Mouse (Mus musculus): ENCODE measurements around the gene St6gal1. TPM values are rescaled to one million over a fixed set of nuclear protein-coding genes. Genes with fewer than 3 reads are reported as not detected.
A peak's percentile ranks its signal among the peaks of the same experiment; 100 is the strongest.

The St6gal1 gene
- total RNA-seq, 2 experiments from 2014 or later: 1.8 TPM; not detected in 1

DNA sequence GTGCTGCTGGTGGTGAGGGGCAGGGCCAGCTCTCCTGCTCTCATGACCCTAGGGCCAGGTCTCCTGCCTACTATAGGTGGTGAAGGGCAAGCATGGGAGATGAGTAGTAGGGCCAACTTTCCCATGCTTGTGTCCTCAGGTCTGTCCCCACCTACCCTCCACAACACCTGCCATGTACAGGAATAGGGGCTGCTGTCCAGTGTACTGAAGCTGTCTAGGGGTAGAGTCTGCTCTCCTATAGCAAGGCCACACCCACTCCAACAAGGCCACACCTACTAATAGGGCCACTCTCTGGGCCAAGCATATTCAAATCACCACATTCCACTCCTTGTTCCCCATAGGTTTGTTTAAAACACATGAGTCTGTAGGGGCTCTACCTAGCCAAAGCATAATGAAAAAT, 159.8 kb downstream of the St6gal1 start:
- ATAC-seq (replicated peaks; ENCODE audit: poor library complexity, severe bottlenecking): no peak

DNA sequence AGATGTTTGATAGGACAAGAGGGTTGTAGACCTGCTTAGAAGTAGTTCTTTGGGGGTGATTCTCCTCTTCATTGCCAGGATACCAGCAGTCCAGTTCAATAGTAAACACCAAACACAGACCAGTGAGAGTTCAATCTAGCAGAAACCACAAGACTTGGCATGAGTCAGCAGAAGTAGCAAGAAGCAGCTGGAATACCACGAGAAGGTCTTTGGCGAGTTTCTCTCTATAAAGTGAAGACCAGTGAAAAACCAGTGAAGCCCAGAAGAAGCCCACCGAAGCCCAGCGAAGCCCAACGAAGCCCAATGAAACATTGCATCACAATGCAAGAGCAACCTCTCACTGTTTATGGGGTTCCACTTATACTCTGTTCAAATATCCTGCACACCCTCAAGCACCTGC, 173.4 kb downstream of the St6gal1 start:
- ATAC-seq (replicated peaks; ENCODE audit: poor library complexity, severe bottlenecking): no peak

DNA sequence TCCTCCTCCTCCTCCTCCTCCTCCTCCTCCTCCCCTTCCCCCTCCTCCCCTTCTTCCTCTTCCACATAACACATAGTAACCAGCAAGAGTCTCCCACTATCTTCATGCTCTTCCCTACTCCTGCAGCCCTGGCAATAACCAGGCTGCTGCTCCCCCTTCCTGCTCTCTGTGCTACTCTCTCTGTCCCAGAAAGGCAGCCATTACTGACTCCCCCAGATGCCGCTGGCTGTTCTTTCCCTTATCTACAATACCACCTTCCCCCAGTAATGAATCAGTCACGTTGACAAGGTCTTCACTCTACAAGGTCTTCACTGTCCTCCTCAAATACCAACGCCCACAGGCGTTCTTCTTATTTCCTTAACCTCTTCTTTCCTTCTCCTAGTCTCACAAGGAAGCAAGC, 176.9 kb downstream of the St6gal1 start:
- ATAC-seq (replicated peaks; ENCODE audit: poor library complexity, severe bottlenecking): no peak

DNA sequence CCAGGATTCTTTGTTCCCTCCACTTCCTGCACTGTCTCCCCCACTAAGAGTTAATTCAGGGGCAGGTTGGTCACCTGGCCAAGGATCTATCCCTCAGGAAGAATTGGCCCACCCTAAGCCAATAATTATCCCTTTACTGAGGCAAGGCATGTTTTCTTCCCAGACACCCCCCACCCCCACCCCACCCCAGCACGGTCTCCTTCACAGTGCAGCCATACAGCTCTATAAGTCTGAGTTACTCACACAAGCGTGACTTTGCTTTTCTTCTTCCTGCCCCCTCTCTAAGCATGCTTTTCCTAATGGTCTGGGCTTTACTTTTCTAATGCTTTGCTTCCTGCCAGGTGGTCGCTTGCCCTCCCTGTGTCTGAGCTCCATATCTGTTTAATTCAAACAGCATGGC, 177.4 kb downstream of the St6gal1 start:
- no peak for ATAC-seq (replicated peaks; ENCODE audit: poor library complexity, severe bottlenecking)

- peak; percentile 40; the same call in 1 of the 2 replicates for ATAC-seq (replicated peaks; ENCODE audit: poor library complexity, severe bottlenecking)
These were observed 178.6 kb downstream of the St6gal1 start for GRCm38 (mm10) chr16:23403008-23403755.

Other genes with a start within 250 kb of the St6gal1 start
- not detected in 2 replicates for gene Kng2, start 195.3 kb upstream of the St6gal1 start, total RNA-seq (2014; fragmentation: Nextera tagmentation)
- gene Kng2, start 195.3 kb upstream of the St6gal1 start, total RNA-seq (2017): not detected in 2 replicates
- not detected in 2 replicates for gene Kng1, start 166.9 kb upstream of the St6gal1 start, total RNA-seq (2014; fragmentation: Nextera tagmentation)
- not detected in 2 replicates for gene Kng1, start 166.9 kb upstream of the St6gal1 start, total RNA-seq (2017)
- 322 and 433 TPM in 2 replicates for gene Eif4a2, start 117.3 kb upstream of the St6gal1 start, total RNA-seq (2014; fragmentation: Nextera tagmentation)
- gene Eif4a2, start 117.3 kb upstream of the St6gal1 start, total RNA-seq (2017): 678 and 830 TPM in 2 replicates
- gene Rfc4, start 97.0 kb upstream of the St6gal1 start, total RNA-seq (2014; fragmentation: Nextera tagmentation): 100.0 and 117 TPM in 2 replicates
- gene Rfc4, start 97.0 kb upstream of the St6gal1 start, total RNA-seq (2017): 78.2 and 92.9 TPM in 2 replicates
- not detected in 2 replicates for gene Adipoq, start 78.2 kb upstream of the St6gal1 start, total RNA-seq (2014; fragmentation: Nextera tagmentation)
- 0.15 TPM in 1 of 2 replicates, not detected in the other for gene Adipoq, start 78.2 kb upstream of the St6gal1 start, total RNA-seq (2017)
- gene Rtp1, start 204.4 kb downstream of the St6gal1 start, total RNA-seq (2014; fragmentation: Nextera tagmentation): not detected in 2 replicates
- gene Rtp1, start 204.4 kb downstream of the St6gal1 start, total RNA-seq (2017): not detected in 2 replicates

Measured in granulocyte monocyte progenitor cell, adult 5-6 weeks (primary cell).